Mouse (Mus musculus): ENCODE data around the gene Nemf.

GRCm38 (mm10) chr12:69390000-69390698, 33.2 kb upstream of the Nemf start:
- TF ChIP-seq CTCF (IDR thresholded peaks at IDR 0.05; ENCODE audit: low read depth) (no peak), EP300 (IDR thresholded peaks at IDR 0.05; ENCODE audit: low read depth) (no peak)

Data from heart, postnatal 0 days (tissue).